Mouse (Mus musculus): ENCODE measurements around the gene Ablim1.

- TF ChIP-seq CTCF (IDR thresholded peaks at IDR 0.05; ENCODE audit: low read depth) (no peak), EP300 (optimal IDR thresholded peaks at IDR 0.05) (no peak)
These were observed 133.4 kb downstream of the Ablim1 start for GRCm38 (mm10) chr19:57181317-57181716.

Measured in stomach, postnatal 0 days (tissue).